Mouse (Mus musculus) liver, adult 2 months (tissue): ENCODE measurements around the gene Cpeb3. TPM values are rescaled to one million over a fixed set of nuclear protein-coding genes. Genes with fewer than 3 reads are reported as not detected.
"Not testable (repeated sequence)": the region's sequence is repeated elsewhere in the genome, so short reads cannot be mapped to it uniquely, and the experiment has no call there.

ENCODE experiments used
- DNase-seq: peaks from one replicate; pipeline ENCODE4 v3.0.0-alpha.2; 2011; ENCODE audit warnings: low read depth, low spot score; ENCODE audit errors: extremely low read depth
- H3K27ac ChIP-seq: fragments of 200-500 bp; replicated peaks from 2 replicates; pipeline ENCODE4 v1.5.1; 2012; ENCODE audit warnings: low read depth, mild to moderate bottlenecking, control low read depth, inconsistent platforms, low read length; ENCODE audit not compliant: insufficient read depth
- H3K27me3 ChIP-seq: fragments of 200-500 bp; 2 replicates; pipeline ENCODE4 v1.6.1; 2012; ENCODE audit warnings: mild to moderate bottlenecking, moderate library complexity, low read length, inconsistent platforms; ENCODE audit not compliant: control insufficient read depth, insufficient read depth
- H3K36me3 ChIP-seq: fragments of 200-500 bp; 2 replicates; pipeline ENCODE4 v1.6.1; 2012; ENCODE audit warnings: low read length, inconsistent platforms; ENCODE audit not compliant: control insufficient read depth, insufficient read depth
- H3K4me1 ChIP-seq: fragments of 200-500 bp; 2 replicates; pipeline ENCODE4 v1.6.1; 2011; ENCODE audit warnings: low read length; ENCODE audit not compliant: control insufficient read depth, insufficient read depth
- H3K4me3 ChIP-seq: fragments of 200-500 bp; 2 replicates; pipeline ENCODE4 v1.5.1; 2011; ENCODE audit warnings: low read depth, mild to moderate bottlenecking, control low read depth, low read length, moderate library complexity; ENCODE audit not compliant: insufficient read depth
- H3K79me2 ChIP-seq: fragments of 200-500 bp; 2 replicates; pipeline ENCODE4 v1.6.1; 2012; ENCODE audit warnings: inconsistent platforms, mild to moderate bottlenecking, low read length, moderate library complexity; ENCODE audit not compliant: control insufficient read depth, insufficient read depth
- H3K9ac ChIP-seq: fragments of 200-500 bp; 2 replicates; pipeline ENCODE4 v1.6.1; 2012; ENCODE audit warnings: low read depth, mild to moderate bottlenecking, control low read depth, inconsistent platforms, low read length
- CTCF ChIP-seq: fragments of 200-500 bp; IDR thresholded peaks from 2 replicates; pipeline ENCODE4 v1.5.1; 2011; ENCODE audit warnings: low read depth, low read length, control low read depth
- POLR2A ChIP-seq: fragments of 200-500 bp; IDR thresholded peaks from 2 replicates; pipeline ENCODE4 v1.6.1; 2011; ENCODE audit warnings: low read length, control low read depth; ENCODE audit not compliant: insufficient read depth; ENCODE audit errors: extremely low read depth
- WGBS: fragments of 180-500 bp; shearing (Covaris S2); methylation state at CpG from one replicate; pipeline ENCODE4 v1.1.7; 2018; 5-methylcytosine and 5-hydroxymethylcytosine counted together
- polyA plus RNA-seq: library from polyadenylated mRNA; depleted of rRNA; stranded (reverse); fragments of >200 nt; gene quantifications from 2 replicates; pipeline ENCODE4 v1.2.3, GENCODE M21; 2012
- total RNA-seq: library from RNA; depleted of rRNA; stranded (reverse); fragments of >200 nt; gene quantifications from 2 replicates; pipeline ENCODE4 v1.2.3, GENCODE M21; 2014

Cpeb3 gene
- total and polyA plus RNA-seq, 2 experiments = 4.3 to 6.4 TPM

DNA sequence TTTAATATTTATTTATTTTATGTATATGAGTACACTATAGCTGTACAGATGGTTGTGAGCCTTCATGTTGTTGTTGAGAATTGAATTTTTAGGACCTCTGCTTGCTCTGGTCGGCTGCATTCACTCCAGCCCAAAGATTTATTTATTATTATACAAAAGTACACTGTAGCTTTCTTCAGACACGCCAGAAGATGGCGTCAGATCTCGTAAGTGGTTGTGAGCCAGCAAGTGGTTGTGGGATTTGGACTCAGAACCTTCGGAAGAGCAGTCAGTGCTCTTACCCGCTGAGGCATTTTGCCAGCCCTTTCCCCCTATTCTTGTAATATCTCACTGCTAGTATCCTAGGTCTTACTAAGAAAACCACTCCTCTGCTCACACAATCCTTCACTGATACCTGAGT, 126.9 kb downstream of the Cpeb3 start:
- no peak for TF ChIP-seq POLR2A
- no peak for TF ChIP-seq CTCF
- WGBS = 79% methylated on average over 6 of the region's 6 CpGs
- no peak overlapping the region for H3K27ac ChIP-seq
- no peaks in the 10 kb centered on the region for H3K27me3 ChIP-seq
- peaks cover 5% of the 10 kb centered on the region; the same call in 1 of the 2 replicates for H3K36me3 ChIP-seq
- H3K9ac ChIP-seq = no peak overlapping the region
- DNase-seq = no peak
- no peak overlapping the region for H3K4me3 ChIP-seq
- peaks cover 6% of the 10 kb centered on the region; the same call in 1 of the 2 replicates for H3K4me1 ChIP-seq
- no peaks in the 10 kb centered on the region for H3K79me2 ChIP-seq

DNA sequence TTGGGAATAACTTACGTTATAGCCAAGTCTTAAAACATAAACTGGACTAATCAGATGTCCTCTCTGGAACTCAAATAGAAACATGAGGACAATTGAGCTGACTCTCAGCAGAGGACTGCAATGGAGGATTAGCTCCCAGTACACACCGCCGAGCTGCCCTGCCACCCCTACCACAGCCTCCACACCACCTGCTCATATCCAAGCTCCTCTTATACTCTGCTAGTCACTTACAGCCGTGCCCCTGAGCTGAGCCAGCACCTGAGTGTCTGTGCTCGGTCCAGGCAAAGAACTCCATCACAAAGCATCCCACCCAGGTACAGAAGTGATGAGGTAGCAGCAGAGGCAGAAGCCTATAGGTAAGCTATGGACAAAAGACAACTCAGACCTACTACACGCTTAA, 129.2 kb downstream of the Cpeb3 start:
- Histone ChIP-seq H3K27ac (peak overlapping the region; percentile 39), H3K9ac (no peak overlapping the region), H3K36me3 (peaks cover 5% of the 10 kb centered on the region; the same call in 1 of the 2 replicates), H3K27me3 (no peaks in the 10 kb centered on the region), H3K4me3 (no peak overlapping the region), H3K4me1 (peaks cover 6% of the 10 kb centered on the region; the same call in 1 of the 2 replicates), H3K79me2 (no peaks in the 10 kb centered on the region)
- WGBS = 93% methylated on average over 6 of the region's 6 CpGs
- no peak for TF ChIP-seq CTCF
- TF ChIP-seq POLR2A = no peak
- DNase-seq = no peak

DNA sequence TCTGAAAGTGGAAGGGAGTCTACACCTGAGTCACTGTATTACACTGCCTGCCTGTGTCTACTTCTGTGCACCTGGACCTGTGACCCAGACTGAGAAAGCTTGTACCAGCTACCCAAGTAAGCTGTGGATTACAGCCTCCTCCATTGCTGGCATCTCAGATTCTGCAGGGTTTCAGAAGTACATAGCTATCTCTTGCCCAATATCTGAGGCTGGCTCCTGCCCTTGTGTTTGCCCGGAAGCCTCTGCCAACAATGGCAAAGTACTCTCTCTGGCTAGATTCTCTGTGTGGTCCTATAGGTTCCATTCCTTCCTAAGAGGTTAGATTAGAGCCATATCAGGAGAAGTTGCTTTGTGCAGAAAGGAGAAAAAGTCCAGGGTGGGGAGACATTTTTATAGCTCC, 129.8 kb downstream of the Cpeb3 start:
- H3K27ac ChIP-seq = peak overlapping the region; percentile 77
- WGBS = 21% methylated on average over 1 of the region's 1 CpGs

DNA sequence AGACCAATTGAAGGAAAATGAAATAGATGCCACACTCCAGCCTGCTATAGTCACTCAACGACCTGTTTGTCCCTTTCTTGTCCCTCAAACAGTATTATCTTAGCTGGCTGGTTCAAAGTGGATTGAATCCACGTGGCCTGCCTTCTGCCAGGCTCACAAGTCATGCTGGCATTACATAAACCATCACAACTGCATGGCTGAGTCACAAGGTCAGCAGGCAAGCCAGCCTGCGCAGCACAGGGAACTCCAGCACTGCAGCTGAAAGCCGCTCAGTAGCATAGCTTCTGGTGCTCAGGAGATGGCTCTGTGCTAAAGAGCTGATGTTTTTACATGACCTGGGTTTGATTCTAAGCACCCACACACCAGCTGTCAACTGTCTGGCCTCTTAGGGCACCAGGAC, 130.3 kb downstream of the Cpeb3 start:
- H3K36me3 ChIP-seq = peaks cover 5% of the 10 kb centered on the region; the same call in 1 of the 2 replicates
- TF ChIP-seq POLR2A (no peak), CTCF (no peak)
- no peaks in the 10 kb centered on the region for H3K27me3 ChIP-seq
- H3K4me3 ChIP-seq = no peak overlapping the region
- H3K4me1 ChIP-seq = peaks cover 6% of the 10 kb centered on the region; the same call in 1 of the 2 replicates
- peak; percentile 95 for DNase-seq
- H3K9ac ChIP-seq = no peak overlapping the region
- 13% methylated on average over 4 of the region's 4 CpGs for WGBS
- H3K79me2 ChIP-seq = no peaks in the 10 kb centered on the region
- peak overlapping the region; percentile 77 for H3K27ac ChIP-seq

More for the DNA sequence above, 129.8 kb downstream of the Cpeb3 start:
- peak; percentile 86 for DNase-seq
- no peaks in the 10 kb centered on the region for H3K79me2 ChIP-seq
- no peak overlapping the region for H3K9ac ChIP-seq
- TF ChIP-seq POLR2A (no peak), CTCF (no peak)
- no peaks in the 10 kb centered on the region for H3K27me3 ChIP-seq
- H3K36me3 ChIP-seq = peaks cover 5% of the 10 kb centered on the region; the same call in 1 of the 2 replicates
- no peak overlapping the region for H3K4me3 ChIP-seq
- peaks cover 6% of the 10 kb centered on the region; the same call in 1 of the 2 replicates for H3K4me1 ChIP-seq

DNA sequence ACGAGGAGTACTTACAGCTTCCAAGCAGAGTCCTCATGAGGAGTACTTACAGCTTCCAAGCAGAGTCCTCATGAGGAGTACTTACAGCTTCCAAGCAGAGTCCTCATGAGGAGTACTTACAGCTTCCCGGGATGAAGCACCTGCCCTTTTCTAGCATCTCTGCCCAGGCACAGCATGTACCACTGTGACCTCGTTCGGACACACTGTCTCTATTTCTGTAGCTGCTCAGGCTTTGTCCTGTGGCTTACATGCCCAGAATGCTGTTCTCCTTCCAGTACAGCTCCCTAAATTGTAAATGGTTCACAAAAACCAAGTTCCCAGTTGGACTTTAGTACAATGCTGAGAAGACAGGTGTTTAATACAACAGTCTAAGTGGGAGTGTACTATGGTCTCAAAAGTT, 131.1 kb downstream of the Cpeb3 start:
- H3K4me1 ChIP-seq, DNase-seq, H3K79me2 ChIP-seq, H3K27ac ChIP-seq, H3K4me3 ChIP-seq, H3K9ac ChIP-seq, H3K36me3 ChIP-seq, H3K27me3 ChIP-seq: not testable (repeated sequence)
- WGBS = 95% methylated on average over 4 of the region's 4 CpGs

DNA sequence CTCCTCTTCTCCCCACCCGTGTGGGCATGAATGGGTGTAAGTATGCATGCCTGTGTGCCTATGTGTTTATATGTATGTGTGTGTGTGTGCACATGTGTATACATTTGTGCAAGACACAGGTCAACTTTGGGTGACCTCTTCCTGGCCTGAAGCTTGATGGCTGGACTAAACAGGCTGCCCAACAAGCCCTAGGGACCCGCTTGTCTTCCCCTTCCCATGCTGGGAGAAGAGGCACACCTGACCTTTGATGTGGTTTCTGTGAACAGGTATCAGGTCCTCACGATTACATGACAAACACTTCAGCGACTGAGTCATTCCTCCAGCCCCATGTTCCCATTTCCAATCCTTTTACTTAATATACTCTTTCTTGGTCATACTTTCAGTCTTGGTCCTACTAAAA, 131.8 kb downstream of the Cpeb3 start:
- no peak overlapping the region for H3K27ac ChIP-seq
- no peaks in the 10 kb centered on the region for H3K27me3 ChIP-seq
- no peaks in the 10 kb centered on the region for H3K79me2 ChIP-seq
- TF ChIP-seq CTCF = no peak
- no peak for TF ChIP-seq POLR2A
- WGBS = 97% methylated on average over 4 of the region's 4 CpGs
- H3K4me3 ChIP-seq = no peak overlapping the region
- no peak for DNase-seq
- no peak overlapping the region for H3K9ac ChIP-seq
- peaks cover 5% of the 10 kb centered on the region; the same call in 1 of the 2 replicates for H3K36me3 ChIP-seq
- peaks cover 6% of the 10 kb centered on the region; the same call in 1 of the 2 replicates for H3K4me1 ChIP-seq
